Mouse (Mus musculus) CH12.LX (cell line): ENCODE data around the gene Ckmt1. TPM values are rescaled to one million over a fixed set of nuclear protein-coding genes. Genes with fewer than 3 reads are reported as not detected.

Experiments used
- DNase-seq: peaks from one replicate; pipeline ENCODE4 v3.0.0-alpha.2; 2013; ENCODE audit errors: extremely low read depth
- H3K27ac ChIP-seq: 2 replicates; pipeline ENCODE4 v1.5.1; 2012; ENCODE audit warnings: low read depth, mild to moderate bottlenecking, control low read depth, moderate library complexity; ENCODE audit not compliant: insufficient read depth
- H3K27me3 ChIP-seq: replicated peaks from 2 replicates; pipeline ENCODE3; 2012; ENCODE audit warnings: inconsistent platforms
- H3K36me3 ChIP-seq, 2 experiments: replicated peaks in 1 of 2; 2 replicates each; pipeline versions ENCODE3 to v1.6.1; 2012; ENCODE audit warnings: inconsistent platforms in 1 of 2, low read length in 1 of 2, mild to moderate bottlenecking in 1 of 2, mixed read lengths in 1 of 2, moderate library complexity in 1 of 2; ENCODE audit not compliant: control insufficient read depth in 1 of 2, insufficient read depth in 1 of 2
- H3K4me1 ChIP-seq, 2 experiments: 2 replicates each; pipeline ENCODE4 v1.6.1; 2012; ENCODE audit warnings: inconsistent platforms in 1 of 2, moderate library complexity in 1 of 2; ENCODE audit not compliant: insufficient read depth in 2 of 2, control insufficient read depth in 1 of 2
- H3K4me2 ChIP-seq: 2 replicates; pipeline ENCODE4 v1.6.1; 2012; ENCODE audit warnings: low read depth, mild to moderate bottlenecking, control low read depth; ENCODE audit not compliant: poor library complexity, insufficient read depth, severe bottlenecking
- H3K4me3 ChIP-seq, 3 experiments: fragments of 150-350 bp in 1 of 3; sonication (generic) in 1 of 3; replicated peaks in 1 of 3; 2 replicates each; pipeline versions ENCODE3 to v1.5.1; 2011 to 2012; ENCODE audit warnings: low read depth in 2 of 3, low read length in 2 of 3, mild to moderate bottlenecking in 2 of 3, moderate library complexity in 2 of 3, control low read depth in 1 of 3, improper control_type of control experiment in 1 of 3, inconsistent platforms in 1 of 3, mixed read lengths in 1 of 3; ENCODE audit not compliant: poor library complexity in 1 of 3
- H3K79me2 ChIP-seq: replicated peaks from 2 replicates; pipeline ENCODE4 v1.6.1; 2012; ENCODE audit warnings: mild to moderate bottlenecking, moderate library complexity; ENCODE audit not compliant: control insufficient read depth, poor library complexity, insufficient read depth, severe bottlenecking; ENCODE audit errors: extremely low read depth
- H3K9ac ChIP-seq: 2 replicates; pipeline ENCODE4 v1.6.1; 2012; ENCODE audit warnings: low read depth, mild to moderate bottlenecking, control low read depth, moderate library complexity; ENCODE audit not compliant: insufficient read depth
- H3K9me3 ChIP-seq: replicated peaks from 2 replicates; pipeline ENCODE3; 2012; ENCODE audit warnings: low read length, inconsistent platforms, mixed read lengths
- CHD2 ChIP-seq: IDR thresholded peaks from 2 replicates; pipeline ENCODE4 v1.6.1; 2011; ENCODE audit warnings: low read length, improper control_type of control experiment
- CTCF ChIP-seq, 2 experiments: IDR thresholded peaks in 1 of 2; conservative IDR thresholded peaks in 1 of 2; 2 replicates each; pipeline ENCODE4 v1.5.1; 2011 to 2012; ENCODE audit warnings: low read depth in 2 of 2, low read length in 2 of 2, improper control_type of control experiment in 1 of 2, inconsistent platforms in 1 of 2, mild to moderate bottlenecking in 1 of 2, moderate library complexity in 1 of 2
- E2F4 ChIP-seq: IDR thresholded peaks from 2 replicates; pipeline ENCODE4 v1.6.1; 2011; ENCODE audit warnings: low read depth, low read length, improper control_type of control experiment; ENCODE audit not compliant: insufficient replicate concordance
- ELF1 ChIP-seq: IDR thresholded peaks from 2 replicates; pipeline ENCODE4 v1.6.1; 2014; ENCODE audit warnings: low read depth, mild to moderate bottlenecking, inconsistent platforms, low read length, improper control_type of control experiment
- GABPA ChIP-seq: IDR thresholded peaks from 2 replicates; pipeline ENCODE4 v1.6.1; 2012; ENCODE audit warnings: low read depth, low read length, improper control_type of control experiment, inconsistent platforms; ENCODE audit not compliant: insufficient replicate concordance
- HCFC1 ChIP-seq: IDR thresholded peaks from 2 replicates; pipeline ENCODE4 v1.6.1; 2012; ENCODE audit warnings: low read depth, mild to moderate bottlenecking, inconsistent platforms, low read length, improper control_type of control experiment
- JUND ChIP-seq: conservative IDR thresholded peaks from 2 replicates; pipeline ENCODE4 v1.6.1; 2011; ENCODE audit warnings: low read depth, low read length, improper control_type of control experiment
- MAX ChIP-seq: IDR thresholded peaks from 2 replicates; pipeline ENCODE4 v1.6.1; 2011; ENCODE audit warnings: low read length, improper control_type of control experiment
- MEF2A ChIP-seq: IDR thresholded peaks from 2 replicates; pipeline ENCODE4 v1.6.1; 2014; ENCODE audit warnings: low read depth, mild to moderate bottlenecking, inconsistent platforms, low read length, improper control_type of control experiment, borderline replicate concordance
- MXI1 ChIP-seq: IDR thresholded peaks from 2 replicates; pipeline ENCODE4 v1.6.1; 2011; ENCODE audit warnings: mild to moderate bottlenecking, low read depth, low read length, improper control_type of control experiment
- NRF1 ChIP-seq: IDR thresholded peaks from 2 replicates; pipeline ENCODE4 v1.6.1; 2014; ENCODE audit warnings: low read depth, mild to moderate bottlenecking, inconsistent platforms, low read length, improper control_type of control experiment, moderate library complexity
- RAD21 ChIP-seq: IDR thresholded peaks from 2 replicates; pipeline ENCODE4 v1.6.1; 2011; ENCODE audit warnings: low read depth, mild to moderate bottlenecking, low read length, improper control_type of control experiment, moderate library complexity
- SMC3 ChIP-seq: IDR thresholded peaks from 2 replicates; pipeline ENCODE4 v1.6.1; 2011; ENCODE audit warnings: low read depth, low read length, improper control_type of control experiment
- TCF12 ChIP-seq: IDR thresholded peaks from 2 replicates; pipeline ENCODE4 v1.6.1; 2014; ENCODE audit warnings: low read depth, mild to moderate bottlenecking, inconsistent platforms, low read length, improper control_type of control experiment
- USF1 ChIP-seq: IDR thresholded peaks from 2 replicates; pipeline ENCODE4 v1.6.1; 2014; ENCODE audit warnings: low read depth, mild to moderate bottlenecking, inconsistent platforms, low read length, improper control_type of control experiment
- USF2 ChIP-seq: conservative IDR thresholded peaks from 2 replicates; pipeline ENCODE4 v1.6.1; 2011; ENCODE audit warnings: low read depth, low read length, improper control_type of control experiment
- ZNF384 ChIP-seq: IDR thresholded peaks from 2 replicates; pipeline ENCODE4 v1.6.1; 2012; ENCODE audit warnings: low read depth, low read length, improper control_type of control experiment, inconsistent platforms
- dilution Hi-C: fragments of 300-500 bp; cut with MboI; formaldehyde crosslinking; loops from 2 replicates; pipeline ENCODE4 v1.14.3; 2020; ENCODE audit warnings: low sequenced_read_pairs; ENCODE audit not compliant: extremely low pct_unique_long_range_greater_than_20kb, extremely low pct_ligation_motif_present
- in situ Hi-C: fragments of 300-500 bp; cut with MboI; formaldehyde crosslinking; loops from 3 replicates; pipeline ENCODE4 v1.14.3; 2019; ENCODE audit warnings: low sequenced_read_pairs, low pct_ligation_motif_present, low pct_unique_long_range_greater_than_20kb, mixed read lengths
- polyA plus RNA-seq: library from polyadenylated mRNA; unstranded; fragments of >175 nt; gene quantifications from 2 replicates; pipeline ENCODE4 v1.2.1, GENCODE M21; 2012; ENCODE audit warnings: low read depth; ENCODE audit not compliant: insufficient read length
- total RNA-seq, 2 experiments: library from RNA; depleted of rRNA; stranded (reverse); fragments of 300-350 nt in 1 of 2; fragments of >200 nt in 1 of 2; gene quantifications; 2 replicates each; pipeline ENCODE4 v1.2.3; 2012 to 2014

Ckmt1 gene
- total and polyA plus RNA-seq, 3 experiments, result 2.6 to 3.9 TPM; not detected in 1

DNA sequence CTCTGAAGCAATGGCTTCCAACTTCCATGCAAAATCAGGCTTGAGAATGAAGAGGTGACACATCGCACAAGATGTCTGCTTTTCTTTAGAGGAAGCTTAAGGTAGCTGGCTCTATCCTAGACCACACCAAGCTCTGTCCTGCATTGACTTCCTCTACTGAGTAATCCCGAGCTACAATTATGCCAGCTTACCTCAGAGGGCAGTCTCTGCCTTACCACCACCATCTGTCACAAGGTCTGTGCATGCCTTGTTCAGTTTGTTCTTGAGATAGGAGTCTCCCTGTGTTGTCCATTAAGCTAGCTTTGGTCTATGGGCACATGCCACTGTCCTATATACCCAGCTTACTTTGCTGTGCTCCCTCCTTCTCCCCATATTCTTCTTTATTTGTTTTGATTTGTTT is 28.0 kb upstream of the Ckmt1 start:
- TF ChIP-seq MXI1, result no peak
- TF ChIP-seq ELF1, result no peak
- no peak for TF ChIP-seq USF1
- no peak for TF ChIP-seq TCF12
- no peak for TF ChIP-seq JUND
- no peak for TF ChIP-seq SMC3
- TF ChIP-seq CTCF (conservative IDR thresholded peaks at IDR 0.05 in 1 of 2, IDR thresholded peaks at IDR 0.05 in 1 of 2; ENCODE audit: low read depth in 2 of 2, low read length in 2 of 2), result no peak
- TF ChIP-seq GABPA, result no peak
- no peak for DNase-seq
- no peak overlapping the region for H3K9ac ChIP-seq
- no peak overlapping the region for H3K27ac ChIP-seq
- no peaks in the 10 kb centered on the region for H3K9me3 ChIP-seq
- H3K36me3 ChIP-seq, result peaks cover 33 to 59% of the 10 kb centered on the region in 2 experiments
- H3K4me1 ChIP-seq, result no peaks in the 10 kb centered on the region
- dilution Hi-C loops, result no loop called here
- in situ Hi-C loops, result no loop called here
- H3K4me2 ChIP-seq, result no peak overlapping the region
- no peaks in the 10 kb centered on the region for H3K79me2 ChIP-seq
- H3K27me3 ChIP-seq, result no peaks in the 10 kb centered on the region
- no peak overlapping the region for H3K4me3 ChIP-seq

GRCm38 (mm10) chr2:121339057-121339456 is 18.5 kb upstream of the Ckmt1 start:
- no peak overlapping the region for H3K4me3 ChIP-seq
- peaks cover 25 to 61% of the 10 kb centered on the region in 2 experiments for H3K36me3 ChIP-seq
- no peak overlapping the region for H3K27ac ChIP-seq
- no peaks in the 10 kb centered on the region for H3K79me2 ChIP-seq
- no peak for DNase-seq
- TF ChIP-seq ZNF384, result 0 out of 2 replicates have a peak, but pooled peaks have one; percentile 10
- TF ChIP-seq CTCF (conservative IDR thresholded peaks at IDR 0.05 in 1 of 2, IDR thresholded peaks at IDR 0.05 in 1 of 2; ENCODE audit: low read depth in 2 of 2, low read length in 2 of 2), result peak in 1 of 2 experiments; percentile 46; a peak in 2 of 4 replicates
- TF ChIP-seq SMC3, result no peak
- TF ChIP-seq RAD21, result peak; percentile 41
- TF ChIP-seq USF1, result no peak
- H3K9me3 ChIP-seq, result peaks cover 2% of the 10 kb centered on the region
- in situ Hi-C loops, result no loop called here
- no peaks in the 10 kb centered on the region for H3K4me1 ChIP-seq
- dilution Hi-C loops, result no loop called here
- no peak overlapping the region for H3K4me2 ChIP-seq
- no peaks in the 10 kb centered on the region for H3K27me3 ChIP-seq
- H3K9ac ChIP-seq, result no peak overlapping the region

- no peak for TF ChIP-seq HCFC1
- TF ChIP-seq MEF2A, result no peak
- no peak for TF ChIP-seq E2F4
- no peak for TF ChIP-seq CHD2
- TF ChIP-seq USF2, result no peak
- TF ChIP-seq CTCF (conservative IDR thresholded peaks at IDR 0.05 in 1 of 2, IDR thresholded peaks at IDR 0.05 in 1 of 2; ENCODE audit: low read depth in 2 of 2, low read length in 2 of 2), result no peak
- TF ChIP-seq MAX, result no peak
- TF ChIP-seq NRF1, result no peak
- Histone ChIP-seq H3K9me3 (no peaks in the 10 kb centered on the region), H3K36me3 (peaks cover 17 to 27% of the 10 kb centered on the region in 2 experiments), H3K27me3 (peaks cover 26% of the 10 kb centered on the region), H3K27ac (no peak overlapping the region), H3K79me2 (no peaks in the 10 kb centered on the region), H3K9ac (no peak overlapping the region), H3K4me2 (no peak overlapping the region), H3K4me1 (peaks cover 4 to 10% of the 10 kb centered on the region in 2 experiments), H3K4me3 (no peak overlapping the region)
- dilution Hi-C loops (no loop called here), in situ Hi-C loops (no loop called here)
- DNase-seq, result no peak
These were observed 4.4 kb upstream of the Ckmt1 start for GRCm38 (mm10) chr2:121353156-121353555.
